Mouse (Mus musculus) CD4-positive, CD25-positive, alpha-beta regulatory T cell, adult 4 months (primary cell): Measurements from ENCODE around the gene Glra4. TPM values are rescaled to one million over a fixed set of nuclear protein-coding genes. Genes with fewer than 3 reads are reported as not detected.

Experiments used
- ATAC-seq: one replicate; pipeline ENCODE4 v1.8.0; 2017
- polyA plus RNA-seq, 2 experiments: library from polyadenylated mRNA; unstranded; fragments of 100-300 nt; shearing (Covaris generic); gene quantifications; one replicate each; pipeline ENCODE4 v1.2.1; 2017

Gene Glra4
- polyA plus RNA-seq, result not detected

- no peak for ATAC-seq
Measured at GRCm38 (mm10) chrX:136780041-136780440, at the start of gene Glra4. TSS of gene Glra4 (minus strand) at chrX:136780141.

GRCm38 (mm10) chrX:136828610-136829009, 48.7 kb upstream of the Glra4 start:
- no peak for ATAC-seq

- no peak for ATAC-seq
Measured at GRCm38 (mm10) chrX:136825016-136825415, 45.1 kb upstream of the Glra4 start.

- ATAC-seq, result no peak
Measured at GRCm38 (mm10) chrX:136822371-136822770, 42.4 kb upstream of the Glra4 start, which contains the start of gene Plp1. TSS of gene Plp1 (plus strand) at chrX:136822671.

GRCm38 (mm10) chrX:136820250-136820649, 40.3 kb upstream of the Glra4 start:
- peak; percentile 62 for ATAC-seq

GRCm38 (mm10) chrX:136819752-136820151, 39.8 kb upstream of the Glra4 start:
- ATAC-seq, result no peak

- no peak for ATAC-seq
Measured at GRCm38 (mm10) chrX:136797223-136797622, 17.3 kb upstream of the Glra4 start.

GRCm38 (mm10) chrX:136789446-136789845, 9.5 kb upstream of the Glra4 start:
- no peak for ATAC-seq

- ATAC-seq, result no peak
Measured at GRCm38 (mm10) chrX:136779262-136779661, 679 bp downstream of the Glra4 start.

- no peak for ATAC-seq
Measured at GRCm38 (mm10) chrX:136778046-136778445, 1.9 kb downstream of the Glra4 start.

- no peak for ATAC-seq
Measured at GRCm38 (mm10) chrX:136773035-136773434, 6.9 kb downstream of the Glra4 start.

GRCm38 (mm10) chrX:136761103-136762074, 18.6 kb downstream of the Glra4 start:
- peak; percentile 77 for ATAC-seq

GRCm38 (mm10) chrX:136755464-136755863, 24.5 kb downstream of the Glra4 start:
- no peak for ATAC-seq

- ATAC-seq, result no peak
Measured at GRCm38 (mm10) chrX:136749329-136749728, 30.6 kb downstream of the Glra4 start.

- no peak for ATAC-seq
Measured at GRCm38 (mm10) chrX:136744663-136745062, 35.3 kb downstream of the Glra4 start.

- ATAC-seq, result no peak
Measured at GRCm38 (mm10) chrX:136743459-136743858, 36.5 kb downstream of the Glra4 start, which contains the start of gene Morf4l2. TSS of gene Morf4l2 (minus strand) at chrX:136743690.

GRCm38 (mm10) chrX:136742661-136743103, 37.3 kb downstream of the Glra4 start:
- ATAC-seq, result no peak

- ATAC-seq, result no peak
Measured at GRCm38 (mm10) chrX:136742241-136742640, 37.7 kb downstream of the Glra4 start.

- ATAC-seq, result peak; percentile 46
Measured at GRCm38 (mm10) chrX:136741651-136742201, 38.2 kb downstream of the Glra4 start.

GRCm38 (mm10) chrX:136740791-136741650, 38.9 kb downstream of the Glra4 start:
- ATAC-seq, result peak; percentile 84

- ATAC-seq, result no peak
Measured at GRCm38 (mm10) chrX:136740087-136740790, 39.7 kb downstream of the Glra4 start.

GRCm38 (mm10) chrX:136732016-136732415, 47.9 kb downstream of the Glra4 start:
- no peak for ATAC-seq
